Mouse (Mus musculus) MEL-GATA-1-ER (cell line): Measurements from ENCODE around the gene Plin5.
"Not testable (repeated sequence)": the region's sequence is repeated elsewhere in the genome, so short reads cannot be mapped to it uniquely, and the experiment has no call there.

Experiments
- DNase-seq: peaks from one replicate; pipeline ENCODE4 v3.0.0-alpha.2; 2012; ENCODE audit warnings: low read depth; ENCODE audit errors: extremely low read depth

Gene Plin5

DNA sequence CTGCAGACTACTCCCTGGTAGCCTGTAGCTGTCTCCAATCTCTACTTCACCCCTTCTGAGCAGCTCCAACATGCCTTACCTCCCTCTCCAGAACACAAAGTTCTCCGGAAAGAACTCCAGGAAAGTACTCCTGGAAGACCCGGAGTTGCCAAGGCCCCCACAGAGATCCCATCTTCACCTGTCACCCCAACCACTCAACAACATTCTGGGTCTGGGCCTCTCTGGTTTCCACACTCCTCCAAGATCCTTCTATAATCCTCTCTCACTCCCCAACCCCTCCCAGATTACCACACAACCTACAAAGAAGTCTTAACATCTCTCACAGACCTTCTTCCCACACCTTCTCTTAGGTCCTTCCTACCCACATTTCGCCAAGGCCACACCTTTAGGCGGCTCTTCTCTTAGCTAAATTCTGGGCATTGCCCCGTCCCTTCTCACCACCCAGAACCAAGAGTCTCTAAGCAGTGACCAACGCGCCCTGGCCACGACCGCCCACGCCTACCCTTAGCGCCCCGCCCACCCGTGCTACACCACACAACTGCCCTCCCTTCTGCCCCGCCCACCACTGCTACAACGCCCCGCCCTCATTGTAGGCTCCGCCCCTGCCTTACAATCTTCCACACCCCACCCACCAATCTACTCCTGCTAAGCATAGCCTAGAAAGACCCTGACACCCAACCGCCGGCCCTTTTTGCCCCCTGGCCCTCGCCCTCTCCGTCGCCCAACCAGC lies 43.1 kb downstream of the Plin5 start:
- peak; percentile 56 for DNase-seq

DNA sequence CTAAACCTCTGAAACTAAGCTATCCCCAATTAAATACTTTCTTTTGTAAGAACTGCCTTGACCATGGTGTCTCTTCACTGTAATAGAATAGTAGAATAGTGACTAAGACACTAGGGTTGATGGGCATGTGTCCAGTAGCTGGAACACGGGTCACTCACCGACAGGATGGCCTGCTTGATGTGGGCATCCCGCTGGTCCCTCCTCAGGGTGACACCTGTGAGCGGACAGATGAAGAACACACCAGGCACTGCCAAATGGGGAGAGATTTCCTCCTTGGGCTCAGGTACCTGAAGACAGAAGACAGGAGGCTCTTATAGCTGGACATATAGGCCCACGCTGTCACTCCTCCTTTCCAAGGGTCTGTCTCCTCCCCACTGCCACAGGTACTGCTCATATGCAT lies 45.2 kb downstream of the Plin5 start:
- DNase-seq, result no peak

DNA sequence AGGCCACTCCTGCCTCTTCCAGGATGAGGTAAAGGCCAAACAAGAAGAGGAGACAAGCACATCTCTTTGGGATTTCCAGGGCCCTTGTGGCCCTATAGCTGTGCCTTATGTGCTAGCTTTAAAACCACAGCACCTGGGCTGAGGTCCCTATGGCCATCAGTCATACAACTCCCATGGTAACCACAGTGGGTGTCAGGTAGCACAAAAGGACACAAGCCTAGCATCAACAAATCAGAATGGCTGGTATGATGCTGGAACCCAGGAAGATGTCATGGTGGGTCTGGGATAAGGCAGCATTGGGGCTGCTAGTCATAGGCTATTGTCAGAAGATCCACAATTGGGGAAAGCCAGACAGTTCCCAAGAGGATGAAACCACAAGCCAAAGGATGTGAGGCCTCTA lies 46.3 kb downstream of the Plin5 start:
- DNase-seq, result no peak

DNA sequence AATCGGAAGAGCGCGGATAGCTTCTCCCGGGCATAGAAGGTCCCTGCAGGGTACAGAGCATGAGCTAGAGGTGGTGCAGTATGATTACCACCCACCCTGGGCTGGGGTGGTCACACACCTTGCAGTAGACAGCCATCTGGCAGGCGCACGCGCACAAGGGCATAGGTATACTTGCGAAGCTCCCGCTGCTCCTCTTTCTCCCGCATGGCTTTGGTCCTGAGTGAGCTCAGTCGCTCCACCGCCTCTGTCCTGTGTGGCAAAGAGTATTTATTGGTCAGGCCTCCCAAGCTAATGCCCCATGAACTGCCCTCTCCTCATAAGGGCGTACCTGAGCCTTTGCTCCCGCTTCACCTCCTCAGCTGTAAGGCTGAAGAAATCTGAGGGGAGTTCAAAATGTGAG lies 48.3 kb downstream of the Plin5 start:
- no peak for DNase-seq

DNA sequence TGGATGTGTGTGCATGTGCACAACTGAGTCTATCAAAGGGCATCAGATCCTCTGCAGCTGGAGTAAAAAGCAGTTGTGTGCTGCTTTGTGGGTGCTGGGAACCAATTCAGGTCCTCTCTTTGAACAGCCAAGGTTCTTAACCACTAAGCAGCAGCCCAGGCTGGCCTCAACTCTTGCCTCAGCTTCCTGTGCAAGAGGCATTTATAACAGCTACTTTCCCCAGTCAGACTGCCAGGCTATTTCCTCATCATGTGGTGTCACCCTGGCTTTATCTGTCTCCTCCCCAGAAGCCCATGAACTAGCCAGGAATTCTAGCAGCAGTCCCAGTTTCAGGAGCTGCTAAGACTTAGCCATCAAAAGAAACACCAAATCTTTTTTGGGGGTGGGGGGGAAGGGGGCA lies 50.9 kb downstream of the Plin5 start:
- DNase-seq, result no peak

DNA sequence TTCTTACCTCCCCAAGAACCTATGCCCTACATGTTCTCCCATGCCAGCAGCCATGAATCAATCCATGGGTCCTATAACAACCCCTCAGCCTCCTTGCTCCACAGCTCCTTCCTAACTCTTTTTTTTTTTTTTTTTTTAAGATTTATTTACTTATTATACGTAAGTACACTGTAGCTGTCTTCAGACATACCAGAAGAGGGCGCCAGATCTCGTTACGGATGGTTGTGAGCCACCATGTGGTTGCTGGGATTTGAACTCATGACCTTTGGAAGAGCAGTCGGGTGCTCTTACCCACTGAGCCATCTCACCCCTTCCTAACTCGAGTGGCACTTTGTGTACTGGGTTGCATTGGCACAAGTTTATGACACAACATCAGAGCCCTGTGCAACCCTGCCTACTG lies 51.7 kb downstream of the Plin5 start:
- DNase-seq, result not testable (repeated sequence)

DNA sequence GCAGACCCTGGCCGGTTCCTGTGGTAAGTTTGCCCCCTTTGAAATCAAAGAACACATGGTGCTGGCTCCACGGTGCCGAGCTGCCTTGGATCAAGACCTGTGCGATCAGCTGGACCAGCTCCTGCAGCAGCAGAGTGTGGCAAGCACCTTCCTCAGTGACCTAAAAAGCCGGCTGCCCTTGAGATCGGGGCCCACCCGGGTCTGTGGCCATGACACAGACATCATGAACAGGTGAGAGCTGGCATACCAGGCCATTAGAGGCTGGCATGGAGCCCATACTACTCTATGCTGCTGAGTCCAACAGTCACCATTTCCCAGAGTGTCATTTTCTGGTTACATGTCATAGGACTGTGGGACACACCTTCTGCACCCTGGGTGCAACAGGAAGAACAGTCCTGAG lies 55.3 kb downstream of the Plin5 start:
- DNase-seq, result no peak
